Mouse (Mus musculus) embryonic facial prominence, embryonic 10.5 days (tissue): ENCODE data around the gene Rpl39. TPM values are rescaled to one million over a fixed set of nuclear protein-coding genes. Genes with fewer than 3 reads are reported as not detected.
"Not testable (repeated sequence)": the region's sequence is repeated elsewhere in the genome, so short reads cannot be mapped to it uniquely, and the experiment has no call there.

ENCODE experiments used
- DNase-seq: peaks from one replicate; pipeline ENCODE4 v3.0.0-alpha.2; 2017; ENCODE audit warnings: low spot score
- H3K27ac ChIP-seq: fragments of 300-500 bp; sonication (generic); replicated peaks from 2 replicates; pipeline ENCODE4 v1.5.1; 2016; ENCODE audit warnings: mild to moderate bottlenecking
- H3K27me3 ChIP-seq: fragments of 300-500 bp; sonication (generic); replicated peaks from 2 replicates; pipeline ENCODE4 v1.6.1; 2016; ENCODE audit warnings: low read depth, mild to moderate bottlenecking; ENCODE audit not compliant: poor library complexity, severe bottlenecking
- H3K36me3 ChIP-seq: fragments of 300-500 bp; sonication (generic); replicated peaks from 2 replicates; pipeline ENCODE4 v1.6.1; 2016; ENCODE audit warnings: mild to moderate bottlenecking, moderate library complexity
- H3K4me1 ChIP-seq: fragments of 300-500 bp; sonication (generic); 2 replicates; pipeline ENCODE4 v1.6.1; 2016
- H3K4me3 ChIP-seq: fragments of 300-500 bp; sonication (generic); 2 replicates; pipeline ENCODE4 v1.5.1; 2016; ENCODE audit warnings: mild to moderate bottlenecking, moderate library complexity
- H3K9me3 ChIP-seq: fragments of 300-500 bp; sonication (generic); 2 replicates; pipeline ENCODE4 v1.6.1; 2016; ENCODE audit warnings: mild to moderate bottlenecking
- WGBS: fragments of 180-500 bp; shearing (Covaris S2); methylation state at CpG from one replicate; pipeline ENCODE4 v1.1.7; 2016; 5-methylcytosine and 5-hydroxymethylcytosine counted together
- polyA plus RNA-seq: library from polyadenylated mRNA; unstranded; fragments of >200 nt; fragmentation: Nextera tagmentation; extraction: Ambion mirVana; gene quantifications from 2 replicates; pipeline ENCODE4 v1.2.1, GENCODE M21; 2016

The Rpl39 gene
- polyA plus RNA-seq, 1 experiment from 2014 or later: 474 TPM

DNA sequence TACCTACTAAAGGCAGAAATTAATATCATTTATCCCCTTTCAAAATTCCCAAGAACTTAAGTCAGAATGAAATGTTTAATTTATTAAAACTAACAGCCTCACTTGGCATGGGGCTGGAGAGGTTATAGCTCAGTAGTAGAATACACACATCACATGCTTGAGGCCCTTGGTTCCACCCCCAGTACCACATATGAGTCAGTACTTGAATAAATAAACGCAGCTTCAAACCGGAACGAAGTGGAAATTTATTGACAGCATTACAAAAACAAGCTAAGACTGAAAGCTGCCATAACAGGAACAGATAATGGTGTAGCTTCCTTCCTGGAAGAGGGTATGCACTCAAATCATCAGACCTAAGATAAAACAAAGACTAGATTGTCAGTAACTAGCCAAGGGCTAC lies 6.3 kb upstream of the Rpl39 start:
- Histone ChIP-seq H3K9me3 (no peaks in the 10 kb centered on the region), H3K4me3 (no peak overlapping the region), H3K36me3 (peaks cover 32% of the 10 kb centered on the region), H3K27ac (no peak overlapping the region), H3K4me1 (no peaks in the 10 kb centered on the region), H3K27me3 (no peaks in the 10 kb centered on the region)
- 81% methylated on average over 3 of the region's 3 CpGs for WGBS
- DNase-seq: no peak

GRCm38 (mm10) chrX:37088778-37089177 lies 3.6 kb upstream of the Rpl39 start:
- H3K4me3 ChIP-seq: no peak overlapping the region
- H3K9me3 ChIP-seq: no peaks in the 10 kb centered on the region
- peaks cover 15% of the 10 kb centered on the region for H3K36me3 ChIP-seq
- no peak for DNase-seq
- no peak overlapping the region for H3K27ac ChIP-seq
- WGBS: 86% methylated on average over 1 of the region's 1 CpGs
- H3K4me1 ChIP-seq: no peaks in the 10 kb centered on the region
- no peaks in the 10 kb centered on the region for H3K27me3 ChIP-seq

GRCm38 (mm10) chrX:37085665-37086064 lies 463 bp upstream of the Rpl39 start:
- no peak for DNase-seq
- Histone ChIP-seq H3K9me3 (no peaks in the 10 kb centered on the region), H3K27ac (peak overlapping the region; percentile 92), H3K4me3 (peak overlapping the region; percentile 69), H3K4me1 (peaks cover 6% of the 10 kb centered on the region; the same call in 1 of the 2 replicates), H3K27me3 (no peaks in the 10 kb centered on the region), H3K36me3 (peaks cover 32% of the 10 kb centered on the region)
- WGBS: 21% methylated on average over 9 of the region's 9 CpGs

DNA sequence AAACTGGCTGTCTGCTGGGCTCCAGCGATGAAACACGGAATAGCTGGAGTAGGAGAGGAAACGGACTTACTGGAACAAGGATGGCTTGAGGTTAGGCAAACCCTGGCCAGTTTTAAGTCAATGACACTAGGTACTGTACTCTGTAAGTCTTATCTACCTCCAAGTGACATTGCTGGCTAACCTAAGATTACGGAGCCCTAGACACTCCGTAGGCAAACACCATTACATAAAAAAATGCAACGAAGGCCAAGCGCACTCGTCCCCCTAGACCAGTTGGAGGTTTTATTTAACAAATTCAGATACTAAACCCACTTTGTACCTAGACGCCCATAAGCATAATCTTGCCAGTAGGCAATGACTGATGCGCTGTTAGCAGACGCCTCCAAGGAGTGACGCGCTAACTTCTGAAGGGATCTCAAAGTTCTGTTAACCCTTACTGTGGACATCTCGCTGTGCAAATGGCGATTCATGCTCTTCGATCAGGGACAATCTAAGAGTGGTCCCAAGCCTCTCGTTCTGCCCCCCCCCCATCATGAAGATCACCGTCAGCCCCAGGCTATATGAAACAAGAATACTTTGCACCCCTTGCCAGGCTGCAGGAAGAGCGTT lies 780 bp downstream of the Rpl39 start:
- H3K27me3 ChIP-seq: no peaks in the 10 kb centered on the region
- peak overlapping the region; percentile 92 for H3K27ac ChIP-seq
- H3K4me1 ChIP-seq: peaks cover 6% of the 10 kb centered on the region; the same call in 1 of the 2 replicates
- WGBS: 21% methylated on average over 19 of the region's 19 CpGs
- peak overlapping the region; percentile 69 for H3K4me3 ChIP-seq
- no peaks in the 10 kb centered on the region for H3K9me3 ChIP-seq
- peaks cover 33% of the 10 kb centered on the region for H3K36me3 ChIP-seq
- no peak for DNase-seq

- Histone ChIP-seq H3K9me3 (no peaks in the 10 kb centered on the region), H3K27ac (no peak overlapping the region), H3K4me1 (peaks cover 6% of the 10 kb centered on the region; the same call in 1 of the 2 replicates), H3K36me3 (peaks cover 33% of the 10 kb centered on the region), H3K4me3 (no peak overlapping the region), H3K27me3 (no peaks in the 10 kb centered on the region)
- DNase-seq: no peak
- 60% methylated on average over 6 of the region's 6 CpGs for WGBS
Observed at GRCm38 (mm10) chrX:37081194-37081593, 4.0 kb downstream of the Rpl39 start.

- H3K9me3 ChIP-seq, H3K27me3 ChIP-seq, DNase-seq, H3K27ac ChIP-seq, H3K4me3 ChIP-seq, H3K4me1 ChIP-seq: not testable (repeated sequence)
- WGBS: 76% methylated on average over 4 of the region's 4 CpGs
- H3K36me3 ChIP-seq: peaks cover 33% of the 10 kb centered on the region
Observed at GRCm38 (mm10) chrX:37080345-37080744, 4.9 kb downstream of the Rpl39 start.

DNA sequence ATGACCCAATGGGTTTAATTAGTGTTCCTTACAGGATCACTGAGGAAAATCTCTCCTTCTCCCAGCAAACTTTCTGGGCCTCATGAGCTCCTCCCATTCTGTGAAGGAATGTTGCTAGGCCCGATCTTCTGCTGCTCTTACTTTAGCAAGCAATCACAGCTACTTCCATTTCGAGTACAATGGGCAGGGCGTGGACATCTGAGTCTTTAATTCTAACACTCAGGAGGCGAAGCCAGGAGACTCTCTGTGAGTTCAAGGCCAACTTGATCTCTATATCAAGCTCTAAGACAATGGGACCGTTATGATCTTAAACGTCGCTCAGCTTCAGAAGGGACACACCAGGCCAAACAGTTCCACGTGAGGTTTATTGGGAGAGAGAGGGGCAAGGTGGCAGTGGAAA lies 8.6 kb downstream of the Rpl39 start:
- WGBS: 83% methylated on average over 8 of the region's 8 CpGs
- H3K27ac ChIP-seq: no peak overlapping the region
- no peaks in the 10 kb centered on the region for H3K27me3 ChIP-seq
- no peak overlapping the region for H3K4me3 ChIP-seq
- H3K36me3 ChIP-seq: peaks cover 10% of the 10 kb centered on the region
- no peak for DNase-seq
- no peaks in the 10 kb centered on the region for H3K4me1 ChIP-seq
- H3K9me3 ChIP-seq: no peaks in the 10 kb centered on the region

DNA sequence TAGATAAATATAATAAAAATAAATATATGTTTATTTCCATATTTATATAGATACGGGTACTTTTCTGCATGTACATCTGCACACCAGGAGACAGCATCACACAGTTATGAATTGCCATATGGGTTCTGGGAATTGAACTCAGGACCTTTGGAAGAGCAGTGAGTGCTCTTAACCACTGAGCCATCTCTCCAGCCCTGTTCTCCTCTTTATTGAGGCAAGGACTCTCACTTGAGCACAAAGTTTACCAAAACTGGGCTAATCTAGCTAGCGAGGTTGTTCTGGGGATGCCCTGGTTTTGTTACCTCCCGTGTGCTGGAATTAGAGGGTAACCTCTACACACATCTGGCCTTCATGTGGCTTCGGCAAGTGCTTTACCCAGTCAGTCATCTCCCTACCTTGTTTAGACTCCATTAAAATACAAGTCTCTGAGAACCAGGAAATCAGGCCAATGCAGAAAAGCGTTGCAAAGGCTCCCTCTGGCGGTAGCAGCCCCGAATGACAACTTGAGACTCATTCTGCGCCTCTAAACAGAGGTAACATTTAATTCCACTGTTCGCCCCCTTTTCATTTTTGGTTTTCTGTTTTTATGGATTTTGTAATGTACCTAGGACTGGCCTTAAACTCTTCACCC lies 10.8 kb downstream of the Rpl39 start:
- Histone ChIP-seq H3K36me3 (no peaks in the 10 kb centered on the region), H3K4me1 (no peaks in the 10 kb centered on the region), H3K27ac (no peak overlapping the region), H3K27me3 (no peaks in the 10 kb centered on the region), H3K4me3 (no peak overlapping the region), H3K9me3 (no peaks in the 10 kb centered on the region)
- WGBS: 34% methylated on average over 9 of the region's 9 CpGs
- DNase-seq: peak; percentile 62

DNA sequence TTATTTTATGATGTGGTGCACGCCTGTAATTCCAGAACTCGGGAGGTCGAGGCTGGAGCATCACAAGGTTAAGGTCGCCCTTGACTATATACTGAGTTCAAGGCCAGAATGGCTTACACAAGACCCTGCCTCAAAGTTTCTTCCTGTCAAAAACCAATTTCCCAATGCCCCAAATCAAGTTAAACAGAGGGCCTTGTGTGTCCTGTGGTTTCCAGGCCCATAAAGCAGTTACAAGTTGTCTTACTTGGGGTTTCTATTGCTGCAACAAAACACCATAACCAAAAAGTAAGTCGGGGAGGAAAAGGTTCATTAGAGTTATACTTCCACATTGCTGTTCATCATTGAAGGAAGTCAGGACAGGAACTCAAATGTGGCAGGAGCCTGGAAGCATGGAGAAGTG lies 16.4 kb downstream of the Rpl39 start:
- Histone ChIP-seq H3K4me1 (no peaks in the 10 kb centered on the region), H3K27ac (no peak overlapping the region), H3K36me3 (no peaks in the 10 kb centered on the region), H3K27me3 (no peaks in the 10 kb centered on the region), H3K4me3 (no peak overlapping the region), H3K9me3 (no peaks in the 10 kb centered on the region)
- WGBS: 84% methylated on average over 5 of the region's 5 CpGs
- DNase-seq: no peak

GRCm38 (mm10) chrX:37067299-37067698 lies 17.9 kb downstream of the Rpl39 start:
- Histone ChIP-seq H3K36me3 (no peaks in the 10 kb centered on the region), H3K27me3 (no peaks in the 10 kb centered on the region), H3K4me3 (no peak overlapping the region), H3K9me3 (no peaks in the 10 kb centered on the region), H3K4me1 (no peaks in the 10 kb centered on the region), H3K27ac (no peak overlapping the region)
- 85% methylated on average over 3 of the region's 3 CpGs for WGBS
- no peak for DNase-seq

DNA sequence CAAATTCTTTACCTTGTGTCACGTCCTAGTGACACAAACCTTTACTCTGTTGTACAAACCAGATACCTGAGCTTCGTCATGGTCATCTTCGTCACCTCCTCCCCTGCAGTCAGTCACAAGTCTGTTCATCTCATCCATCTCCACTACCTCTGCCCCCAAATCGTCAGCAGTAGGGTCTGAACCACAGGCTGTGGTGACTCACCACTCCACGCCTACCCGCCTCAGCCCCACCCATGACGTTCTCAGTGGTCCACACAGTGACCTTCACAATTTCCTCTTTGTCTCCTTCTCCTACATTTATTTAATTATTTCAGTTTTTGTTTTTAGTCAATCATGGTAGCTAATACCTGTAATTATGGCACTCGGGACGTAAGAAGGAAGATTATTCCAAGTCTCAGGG lies 21.3 kb downstream of the Rpl39 start:
- no peak for DNase-seq
- no peaks in the 10 kb centered on the region for H3K4me1 ChIP-seq
- no peak overlapping the region for H3K4me3 ChIP-seq
- H3K27me3 ChIP-seq: no peaks in the 10 kb centered on the region
- H3K36me3 ChIP-seq: no peaks in the 10 kb centered on the region
- 80% methylated on average over 9 of the region's 9 CpGs for WGBS
- no peaks in the 10 kb centered on the region for H3K9me3 ChIP-seq
- H3K27ac ChIP-seq: no peak overlapping the region

DNA sequence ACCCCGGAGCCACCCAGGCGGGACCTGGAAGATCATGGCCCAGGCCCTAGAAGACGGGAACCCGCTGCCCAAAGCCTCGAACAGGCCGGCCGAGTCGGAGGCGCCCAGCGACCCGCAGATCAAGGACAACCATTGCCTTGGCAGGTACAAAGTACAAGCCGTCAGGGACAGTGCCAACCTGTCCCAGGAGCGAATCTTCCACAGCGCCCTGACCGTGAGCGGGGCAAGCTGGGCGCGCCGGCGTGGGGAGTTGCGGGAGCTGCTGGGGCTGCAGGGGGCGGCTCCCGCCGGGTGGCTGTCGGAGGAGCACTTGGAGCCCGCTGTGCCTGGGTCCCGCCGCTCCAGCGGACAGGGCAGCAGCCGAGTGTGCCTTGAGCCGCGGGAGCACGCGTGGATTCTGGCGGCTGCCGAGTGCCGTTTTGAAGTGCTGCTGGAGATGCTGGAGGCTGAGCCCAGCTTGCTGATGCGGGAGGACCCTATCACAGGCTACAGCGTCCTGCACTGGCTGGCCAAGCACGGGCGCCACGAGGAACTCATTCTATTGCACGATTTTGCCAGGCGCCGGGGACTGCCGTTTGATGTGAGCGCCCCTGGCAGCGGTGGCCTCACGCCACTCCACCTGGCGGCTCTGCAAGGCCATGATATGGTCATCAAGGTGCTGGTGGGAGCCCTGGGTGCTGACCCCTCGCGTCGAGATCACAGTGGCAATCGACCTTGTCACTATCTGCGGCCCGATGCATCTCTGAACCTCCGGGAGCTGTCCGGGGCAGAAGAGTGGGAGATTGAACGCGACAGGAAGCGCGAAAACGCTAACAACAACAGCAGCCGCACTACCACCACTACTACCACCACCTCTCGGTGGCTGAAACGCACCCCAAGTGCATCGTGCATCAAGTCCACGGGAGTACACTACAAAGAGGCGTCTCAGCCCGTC lies 36.0 kb downstream of the Rpl39 start:
- Histone ChIP-seq H3K4me1 (peaks cover 16% of the 10 kb centered on the region), H3K4me3 (peak overlapping the region; percentile 51), H3K9me3 (0 out of 2 replicates have a peak, but pooled peaks cover 3% of the 10 kb centered on the region), H3K27ac (no peak overlapping the region), H3K27me3 (peaks cover 94% of the 10 kb centered on the region), H3K36me3 (no peaks in the 10 kb centered on the region)
- 18% methylated on average over 70 of the region's 70 CpGs for WGBS
- DNase-seq: peak; percentile 39
